Mouse (Mus musculus) CH12.LX (cell line): ENCODE measurements around the gene Gm20388. TPM values are rescaled to one million over a fixed set of nuclear protein-coding genes. Genes with fewer than 3 reads are reported as not detected.
A peak's percentile ranks its signal among the peaks of the same experiment; 100 is the strongest.

ENCODE experiments used
- DNase-seq: peaks from one replicate; pipeline ENCODE4 v3.0.0-alpha.2; 2013; ENCODE audit errors: extremely low read depth
- H3K27ac ChIP-seq: 2 replicates; pipeline ENCODE4 v1.5.1; 2012; ENCODE audit warnings: low read depth, mild to moderate bottlenecking, control low read depth, moderate library complexity; ENCODE audit not compliant: insufficient read depth
- H3K27me3 ChIP-seq: replicated peaks from 2 replicates; pipeline ENCODE3; 2012; ENCODE audit warnings: inconsistent platforms
- H3K36me3 ChIP-seq, 2 experiments: replicated peaks in 1 of 2; 2 replicates each; pipeline versions ENCODE3 to v1.6.1; 2012; ENCODE audit warnings: inconsistent platforms in 1 of 2, low read length in 1 of 2, mild to moderate bottlenecking in 1 of 2, mixed read lengths in 1 of 2, moderate library complexity in 1 of 2; ENCODE audit not compliant: control insufficient read depth in 1 of 2, insufficient read depth in 1 of 2
- H3K4me1 ChIP-seq, 2 experiments: 2 replicates each; pipeline ENCODE4 v1.6.1; 2012; ENCODE audit warnings: inconsistent platforms in 1 of 2, moderate library complexity in 1 of 2; ENCODE audit not compliant: insufficient read depth in 2 of 2, control insufficient read depth in 1 of 2
- H3K4me2 ChIP-seq: 2 replicates; pipeline ENCODE4 v1.6.1; 2012; ENCODE audit warnings: low read depth, mild to moderate bottlenecking, control low read depth; ENCODE audit not compliant: poor library complexity, insufficient read depth, severe bottlenecking
- H3K4me3 ChIP-seq, 3 experiments: fragments of 150-350 bp in 1 of 3; sonication (generic) in 1 of 3; replicated peaks in 1 of 3; 2 replicates each; pipeline versions ENCODE3 to v1.5.1; 2011 to 2012; ENCODE audit warnings: low read depth in 2 of 3, low read length in 2 of 3, mild to moderate bottlenecking in 2 of 3, moderate library complexity in 2 of 3, control low read depth in 1 of 3, improper control_type of control experiment in 1 of 3, inconsistent platforms in 1 of 3, mixed read lengths in 1 of 3; ENCODE audit not compliant: poor library complexity in 1 of 3
- H3K79me2 ChIP-seq: replicated peaks from 2 replicates; pipeline ENCODE4 v1.6.1; 2012; ENCODE audit warnings: mild to moderate bottlenecking, moderate library complexity; ENCODE audit not compliant: control insufficient read depth, poor library complexity, insufficient read depth, severe bottlenecking; ENCODE audit errors: extremely low read depth
- H3K9ac ChIP-seq: 2 replicates; pipeline ENCODE4 v1.6.1; 2012; ENCODE audit warnings: low read depth, mild to moderate bottlenecking, control low read depth, moderate library complexity; ENCODE audit not compliant: insufficient read depth
- H3K9me3 ChIP-seq: replicated peaks from 2 replicates; pipeline ENCODE3; 2012; ENCODE audit warnings: low read length, inconsistent platforms, mixed read lengths
- BHLHE40 ChIP-seq: IDR thresholded peaks from 2 replicates; pipeline ENCODE4 v1.6.1; 2011; ENCODE audit warnings: mild to moderate bottlenecking, low read depth, low read length, improper control_type of control experiment
- CHD1 ChIP-seq: IDR thresholded peaks from 2 replicates; pipeline ENCODE4 v1.6.1; 2012; ENCODE audit warnings: low read depth, low read length, improper control_type of control experiment, inconsistent platforms
- CHD2 ChIP-seq: IDR thresholded peaks from 2 replicates; pipeline ENCODE4 v1.6.1; 2011; ENCODE audit warnings: low read length, improper control_type of control experiment
- CTCF ChIP-seq, 2 experiments: IDR thresholded peaks in 1 of 2; conservative IDR thresholded peaks in 1 of 2; 2 replicates each; pipeline ENCODE4 v1.5.1; 2011 to 2012; ENCODE audit warnings: low read depth in 2 of 2, low read length in 2 of 2, improper control_type of control experiment in 1 of 2, inconsistent platforms in 1 of 2, mild to moderate bottlenecking in 1 of 2, moderate library complexity in 1 of 2
- E2F4 ChIP-seq: IDR thresholded peaks from 2 replicates; pipeline ENCODE4 v1.6.1; 2011; ENCODE audit warnings: low read depth, low read length, improper control_type of control experiment; ENCODE audit not compliant: insufficient replicate concordance
- ELF1 ChIP-seq: IDR thresholded peaks from 2 replicates; pipeline ENCODE4 v1.6.1; 2014; ENCODE audit warnings: low read depth, mild to moderate bottlenecking, inconsistent platforms, low read length, improper control_type of control experiment
- ETS1 ChIP-seq: conservative IDR thresholded peaks from 2 replicates; pipeline ENCODE4 v1.6.1; 2012; ENCODE audit warnings: low read depth, mild to moderate bottlenecking, inconsistent platforms, low read length, improper control_type of control experiment, moderate library complexity
- GABPA ChIP-seq: IDR thresholded peaks from 2 replicates; pipeline ENCODE4 v1.6.1; 2012; ENCODE audit warnings: low read depth, low read length, improper control_type of control experiment, inconsistent platforms; ENCODE audit not compliant: insufficient replicate concordance
- HCFC1 ChIP-seq: IDR thresholded peaks from 2 replicates; pipeline ENCODE4 v1.6.1; 2012; ENCODE audit warnings: low read depth, mild to moderate bottlenecking, inconsistent platforms, low read length, improper control_type of control experiment
- IRF4 ChIP-seq: IDR thresholded peaks from 2 replicates; pipeline ENCODE4 v1.6.1; 2014; ENCODE audit warnings: low read depth, mild to moderate bottlenecking, inconsistent platforms, low read length, improper control_type of control experiment
- JUN ChIP-seq: IDR thresholded peaks from 2 replicates; pipeline ENCODE4 v1.6.1; 2011; ENCODE audit warnings: low read depth, mild to moderate bottlenecking, low read length, improper control_type of control experiment, moderate library complexity; ENCODE audit not compliant: insufficient read depth
- JUND ChIP-seq: conservative IDR thresholded peaks from 2 replicates; pipeline ENCODE4 v1.6.1; 2011; ENCODE audit warnings: low read depth, low read length, improper control_type of control experiment
- KAT2A ChIP-seq: IDR thresholded peaks from 2 replicates; pipeline ENCODE4 v1.6.1; 2012; ENCODE audit warnings: low read length, improper control_type of control experiment, inconsistent platforms; ENCODE audit not compliant: insufficient replicate concordance
- MAX ChIP-seq: IDR thresholded peaks from 2 replicates; pipeline ENCODE4 v1.6.1; 2011; ENCODE audit warnings: low read length, improper control_type of control experiment
- MAZ ChIP-seq: IDR thresholded peaks from 2 replicates; pipeline ENCODE4 v1.6.1; 2012; ENCODE audit warnings: low read depth, mild to moderate bottlenecking, inconsistent platforms, low read length, improper control_type of control experiment, moderate library complexity
- MEF2A ChIP-seq: IDR thresholded peaks from 2 replicates; pipeline ENCODE4 v1.6.1; 2014; ENCODE audit warnings: low read depth, mild to moderate bottlenecking, inconsistent platforms, low read length, improper control_type of control experiment, borderline replicate concordance
- MXI1 ChIP-seq: IDR thresholded peaks from 2 replicates; pipeline ENCODE4 v1.6.1; 2011; ENCODE audit warnings: mild to moderate bottlenecking, low read depth, low read length, improper control_type of control experiment
- MYC ChIP-seq: IDR thresholded peaks from 2 replicates; pipeline ENCODE4 v1.6.1; 2011; ENCODE audit warnings: low read depth, mild to moderate bottlenecking, improper control_type of control experiment, low read length
- NELFE ChIP-seq: IDR thresholded peaks from 2 replicates; pipeline ENCODE4 v1.6.1; 2011; ENCODE audit warnings: low read depth, low read length, improper control_type of control experiment
- NRF1 ChIP-seq: IDR thresholded peaks from 2 replicates; pipeline ENCODE4 v1.6.1; 2014; ENCODE audit warnings: low read depth, mild to moderate bottlenecking, inconsistent platforms, low read length, improper control_type of control experiment, moderate library complexity
- PAX5 ChIP-seq: IDR thresholded peaks from 2 replicates; pipeline ENCODE4 v1.6.1; 2012; ENCODE audit warnings: low read length, inconsistent platforms, mixed read lengths
- POLR2A ChIP-seq: IDR thresholded peaks from 2 replicates; pipeline ENCODE4 v1.6.1; 2011; ENCODE audit warnings: low read depth, mild to moderate bottlenecking, improper control_type of control experiment, low read length
- POLR2AphosphoS2 ChIP-seq: IDR thresholded peaks from 2 replicates; pipeline ENCODE4 v1.6.1; 2011; ENCODE audit warnings: low read depth, low read length, improper control_type of control experiment
- RAD21 ChIP-seq: IDR thresholded peaks from 2 replicates; pipeline ENCODE4 v1.6.1; 2011; ENCODE audit warnings: low read depth, mild to moderate bottlenecking, low read length, improper control_type of control experiment, moderate library complexity
- RCOR1 ChIP-seq: conservative IDR thresholded peaks from 2 replicates; pipeline ENCODE4 v1.6.1; 2012; ENCODE audit warnings: low read depth, mild to moderate bottlenecking, inconsistent platforms, low read length, improper control_type of control experiment
- SIN3A ChIP-seq: IDR thresholded peaks from 2 replicates; pipeline ENCODE4 v1.6.1; 2012; ENCODE audit warnings: low read length, improper control_type of control experiment, inconsistent platforms
- SMC3 ChIP-seq: IDR thresholded peaks from 2 replicates; pipeline ENCODE4 v1.6.1; 2011; ENCODE audit warnings: low read depth, low read length, improper control_type of control experiment
- TCF12 ChIP-seq: IDR thresholded peaks from 2 replicates; pipeline ENCODE4 v1.6.1; 2014; ENCODE audit warnings: low read depth, mild to moderate bottlenecking, inconsistent platforms, low read length, improper control_type of control experiment
- UBTF ChIP-seq: IDR thresholded peaks from 2 replicates; pipeline ENCODE4 v1.6.1; 2012; ENCODE audit warnings: low read depth, mild to moderate bottlenecking, inconsistent platforms, low read length, improper control_type of control experiment, moderate library complexity
- USF1 ChIP-seq: IDR thresholded peaks from 2 replicates; pipeline ENCODE4 v1.6.1; 2014; ENCODE audit warnings: low read depth, mild to moderate bottlenecking, inconsistent platforms, low read length, improper control_type of control experiment
- USF2 ChIP-seq: conservative IDR thresholded peaks from 2 replicates; pipeline ENCODE4 v1.6.1; 2011; ENCODE audit warnings: low read depth, low read length, improper control_type of control experiment
- ZC3H11A ChIP-seq: IDR thresholded peaks from 2 replicates; pipeline ENCODE4 v1.6.1; 2012; ENCODE audit warnings: low read depth, mild to moderate bottlenecking, inconsistent platforms, low read length, improper control_type of control experiment
- ZKSCAN1 ChIP-seq: IDR thresholded peaks from 2 replicates; pipeline ENCODE4 v1.6.1; 2012; ENCODE audit warnings: low read depth, inconsistent platforms, low read length, improper control_type of control experiment, borderline replicate concordance
- ZMIZ1 ChIP-seq: IDR thresholded peaks from 2 replicates; pipeline ENCODE4 v1.6.1; 2012; ENCODE audit warnings: low read depth, mild to moderate bottlenecking, inconsistent platforms, low read length, improper control_type of control experiment
- ZNF384 ChIP-seq: IDR thresholded peaks from 2 replicates; pipeline ENCODE4 v1.6.1; 2012; ENCODE audit warnings: low read depth, low read length, improper control_type of control experiment, inconsistent platforms
- dilution Hi-C: fragments of 300-500 bp; cut with MboI; formaldehyde crosslinking; loops from 2 replicates; pipeline ENCODE4 v1.14.3; 2020; ENCODE audit warnings: low sequenced_read_pairs; ENCODE audit not compliant: extremely low pct_unique_long_range_greater_than_20kb, extremely low pct_ligation_motif_present
- in situ Hi-C: fragments of 300-500 bp; cut with MboI; formaldehyde crosslinking; loops from 3 replicates; pipeline ENCODE4 v1.14.3; 2019; ENCODE audit warnings: low sequenced_read_pairs, low pct_ligation_motif_present, low pct_unique_long_range_greater_than_20kb, mixed read lengths
- polyA plus RNA-seq: library from polyadenylated mRNA; unstranded; fragments of >175 nt; gene quantifications from 2 replicates; pipeline ENCODE4 v1.2.1, GENCODE M21; 2012; ENCODE audit warnings: low read depth; ENCODE audit not compliant: insufficient read length
- total RNA-seq, 2 experiments: library from RNA; depleted of rRNA; stranded (reverse); fragments of 300-350 nt in 1 of 2; fragments of >200 nt in 1 of 2; gene quantifications; 2 replicates each; pipeline ENCODE4 v1.2.3; 2012 to 2014

The Gm20388 gene
- total and polyA plus RNA-seq, 3 experiments, result 14.8 to 26.3 (median 22.2) TPM

GRCm38 (mm10) chr8:121379387-121379786 lies 1468.7 kb downstream of the Gm20388 start (continued):
- TF ChIP-seq KAT2A (no peak), NELFE (peak; percentile 71), PAX5 (no peak), MEF2A (peak; percentile 19; the same call in 1 of the 2 replicates), MAZ (no peak), E2F4 (no peak), POLR2A (peak; percentile 59), MYC (0 out of 2 replicates have a peak, but pooled peaks have one; percentile 59), IRF4 (no peak)

GRCm38 (mm10) chr8:121382583-121383241 lies 1472.1 kb downstream of the Gm20388 start:
- Histone ChIP-seq H3K9ac (peak overlapping the region; percentile 26; the same call in 1 of the 2 replicates), H3K36me3 (no peaks in the 10 kb centered on the region), H3K27ac (no peak overlapping the region), H3K79me2 (no peaks in the 10 kb centered on the region), H3K4me3 (peak overlapping the region; percentile 4 to 34 (median 25)), H3K4me1 (peaks cover 11 to 19% of the 10 kb centered on the region in 2 experiments), H3K27me3 (peaks cover 15% of the 10 kb centered on the region), H3K9me3 (no peaks in the 10 kb centered on the region), H3K4me2 (peak overlapping the region; percentile 60)
- DNase-seq, result peak; percentile 37
- in situ Hi-C loops (no loop called here), dilution Hi-C loops (no loop called here)
- TF ChIP-seq POLR2AphosphoS2 (no peak), PAX5 (no peak), ELF1 (no peak), MYC (no peak), ZNF384 (no peak), POLR2A (no peak), CHD1 (no peak), RCOR1 (no peak), NELFE (no peak), BHLHE40 (no peak), USF2 (peak; percentile 61), SIN3A (no peak), KAT2A (no peak), ZC3H11A (no peak), IRF4 (no peak), UBTF (no peak), MAX (peak; percentile 92), JUN (no peak), ETS1 (no peak), HCFC1 (no peak), E2F4 (no peak), MXI1 (no peak), MEF2A (no peak), NRF1 (no peak), JUND (no peak), ZKSCAN1 (no peak), TCF12 (no peak), MAZ (no peak; the same call in 1 of the 2 replicates), GABPA (no peak), USF1 (peak; percentile 73), CHD2 (no peak), ZMIZ1 (no peak), RAD21 (peak; percentile 11), CTCF (conservative IDR thresholded peaks at IDR 0.05 in 1 of 2, IDR thresholded peaks at IDR 0.05 in 1 of 2; ENCODE audit: low read depth in 2 of 2, low read length in 2 of 2) (peak; percentile 42 to 69; a peak in 3 of 4 replicates), SMC3 (no peak; the same call in 1 of the 2 replicates)
